Mouse (Mus musculus) midbrain, embryonic 16.5 days (tissue): ENCODE data around the gene Polg2. TPM values are rescaled to one million over a fixed set of nuclear protein-coding genes. Genes with fewer than 3 reads are reported as not detected.
"Not testable (repeated sequence)": the region's sequence is repeated elsewhere in the genome, so short reads cannot be mapped to it uniquely, and the experiment has no call there.

Experiments used
- ATAC-seq: fragments of 200-750 bp; cut with Nextera tagmentation; 2 replicates; pipeline ENCODE4 v1.8.0; 2017; ENCODE audit warnings: moderate TSS enrichment
- H3K27ac ChIP-seq: fragments of 300-500 bp; sonication (generic); 2 replicates; pipeline ENCODE4 v1.5.1; 2014; ENCODE audit warnings: mild to moderate bottlenecking, low read length, mixed read lengths
- H3K27me3 ChIP-seq: fragments of 300-500 bp; sonication (generic); 2 replicates; pipeline ENCODE4 v1.6.1; 2014; ENCODE audit warnings: low read depth, low read length, mixed read lengths; ENCODE audit not compliant: control insufficient read depth, insufficient read depth
- H3K36me3 ChIP-seq: fragments of 300-500 bp; sonication (generic); 2 replicates; pipeline ENCODE4 v1.6.1; 2014; ENCODE audit warnings: mild to moderate bottlenecking, low read length, moderate library complexity, mixed read lengths; ENCODE audit not compliant: control insufficient read depth, insufficient read depth
- H3K4me1 ChIP-seq: fragments of 300-500 bp; sonication (generic); 2 replicates; pipeline ENCODE4 v1.6.1; 2014; ENCODE audit warnings: mild to moderate bottlenecking, low read length, mixed read lengths; ENCODE audit not compliant: control insufficient read depth, insufficient read depth
- H3K4me2 ChIP-seq: fragments of 300-500 bp; sonication (generic); 2 replicates; pipeline ENCODE4 v1.6.1; 2014; ENCODE audit warnings: mild to moderate bottlenecking, low read length, mixed read lengths
- H3K4me3 ChIP-seq: fragments of 300-500 bp; sonication (generic); 2 replicates; pipeline ENCODE4 v1.5.1; 2014; ENCODE audit warnings: low read depth, mild to moderate bottlenecking, low read length, moderate library complexity, mixed read lengths
- H3K9ac ChIP-seq: fragments of 300-500 bp; sonication (generic); 2 replicates; pipeline ENCODE4 v1.6.1; 2014; ENCODE audit warnings: low read depth, low read length, mixed read lengths
- H3K9me3 ChIP-seq: fragments of 300-500 bp; sonication (generic); replicated peaks from 2 replicates; pipeline ENCODE4 v1.6.1; 2014; ENCODE audit warnings: mild to moderate bottlenecking, low read length, mixed read lengths; ENCODE audit not compliant: control insufficient read depth, poor library complexity, severe bottlenecking
- WGBS: fragments of 180-500 bp; shearing (Covaris S2); extraction: QIAGEN DNeasy Blood & Tissue Kit; methylation state at CpG from one replicate; pipeline ENCODE4 v1.1.7; 2014; 5-methylcytosine and 5-hydroxymethylcytosine counted together
- polyA plus RNA-seq: library from polyadenylated mRNA; unstranded; fragments of >200 nt; fragmentation: Nextera tagmentation; extraction: Ambion mirVana; gene quantifications from 2 replicates; pipeline ENCODE4 v1.2.1, GENCODE M21; 2015

Polg2 gene
- polyA plus RNA-seq, 1 experiment from 2014 or later, result 9.6 TPM

DNA sequence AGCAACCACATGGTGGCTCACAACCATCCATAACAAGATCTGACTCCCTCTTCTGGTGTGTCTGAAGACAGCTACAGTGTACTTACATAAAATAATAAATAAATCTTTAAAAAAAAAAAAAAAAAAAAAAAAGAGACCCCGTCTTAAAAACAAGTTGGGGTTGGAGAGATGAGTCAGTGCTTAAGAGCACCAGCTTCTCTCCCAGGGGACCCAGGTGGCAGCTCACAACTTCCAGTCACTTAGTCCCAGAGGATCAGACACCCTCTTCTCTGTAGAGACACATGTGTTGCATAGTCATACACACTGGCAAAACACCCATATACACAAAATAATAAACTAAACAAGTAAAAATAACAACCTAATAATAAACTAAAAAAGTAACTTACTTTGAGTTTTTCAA, 28.1 kb upstream of the Polg2 start:
- not testable (repeated sequence) for H3K36me3 ChIP-seq, H3K27me3 ChIP-seq, H3K27ac ChIP-seq, H3K4me3 ChIP-seq, H3K4me2 ChIP-seq, H3K4me1 ChIP-seq, H3K9me3 ChIP-seq, ATAC-seq, H3K9ac ChIP-seq
- WGBS, result 88% methylated on average over 1 of the region's 1 CpGs

DNA sequence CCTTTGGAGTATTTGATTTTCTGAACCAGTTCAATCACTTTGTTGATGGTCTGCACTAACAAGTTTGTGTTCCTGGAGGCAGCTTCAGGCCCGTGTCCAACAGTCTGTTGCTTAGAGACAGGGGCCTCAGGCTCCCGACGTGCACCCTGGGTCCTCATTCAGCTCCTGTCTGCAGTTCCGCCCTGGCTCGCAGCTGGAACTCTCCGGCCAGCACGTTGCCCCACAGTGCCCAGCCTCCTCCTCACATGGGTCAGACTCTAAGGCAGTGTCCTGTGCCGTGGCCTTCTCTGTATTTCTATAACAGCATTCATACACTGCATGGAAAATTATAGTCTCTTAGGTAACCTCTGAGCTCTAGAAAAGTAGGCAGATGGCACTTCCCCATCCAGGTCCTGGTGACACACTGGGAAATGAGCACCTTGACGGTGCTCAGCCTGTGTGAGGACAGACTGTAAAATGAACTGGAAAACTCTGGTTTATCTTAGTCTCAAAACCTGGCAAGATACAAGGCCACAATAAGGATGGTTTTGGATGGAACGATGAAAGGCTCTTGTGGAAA, 22.8 kb upstream of the Polg2 start:
- Histone ChIP-seq H3K4me2 (no peak overlapping the region), H3K4me3 (no peak overlapping the region), H3K4me1 (no peaks in the 10 kb centered on the region), H3K27ac (no peak overlapping the region), H3K36me3 (peaks cover 24% of the 10 kb centered on the region), H3K27me3 (no peaks in the 10 kb centered on the region), H3K9me3 (no peaks in the 10 kb centered on the region), H3K9ac (no peak overlapping the region)
- ATAC-seq, result no peak
- WGBS, result 86% methylated on average over 10 of the region's 10 CpGs

DNA sequence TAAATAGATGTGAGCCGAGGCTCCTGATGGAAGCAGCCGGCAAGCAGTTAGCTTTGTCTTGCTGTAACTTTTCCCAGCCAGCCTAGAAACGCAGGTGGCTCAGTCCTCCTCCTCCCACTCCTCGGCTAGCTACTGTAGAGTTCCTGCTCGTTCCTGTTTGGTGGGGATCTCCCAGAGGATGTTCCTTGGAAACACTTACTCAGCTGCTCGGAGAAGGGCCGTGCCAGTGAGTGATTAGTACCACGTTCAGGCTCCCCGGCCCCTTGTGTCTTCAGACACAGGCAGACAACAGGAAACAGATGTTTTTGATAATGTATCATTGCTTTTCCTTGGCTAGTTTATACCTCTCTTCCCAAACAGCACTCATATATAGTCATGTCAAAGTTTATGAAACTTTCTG, 16.3 kb upstream of the Polg2 start:
- Histone ChIP-seq H3K27me3 (no peaks in the 10 kb centered on the region), H3K36me3 (peaks cover 16% of the 10 kb centered on the region), H3K4me1 (peaks cover 3% of the 10 kb centered on the region; the same call in 1 of the 2 replicates), H3K4me3 (no peak overlapping the region), H3K9ac (no peak overlapping the region), H3K4me2 (no peak overlapping the region), H3K27ac (no peak overlapping the region), H3K9me3 (no peaks in the 10 kb centered on the region)
- no peak for ATAC-seq
- 73% methylated on average over 9 of the region's 9 CpGs for WGBS

DNA sequence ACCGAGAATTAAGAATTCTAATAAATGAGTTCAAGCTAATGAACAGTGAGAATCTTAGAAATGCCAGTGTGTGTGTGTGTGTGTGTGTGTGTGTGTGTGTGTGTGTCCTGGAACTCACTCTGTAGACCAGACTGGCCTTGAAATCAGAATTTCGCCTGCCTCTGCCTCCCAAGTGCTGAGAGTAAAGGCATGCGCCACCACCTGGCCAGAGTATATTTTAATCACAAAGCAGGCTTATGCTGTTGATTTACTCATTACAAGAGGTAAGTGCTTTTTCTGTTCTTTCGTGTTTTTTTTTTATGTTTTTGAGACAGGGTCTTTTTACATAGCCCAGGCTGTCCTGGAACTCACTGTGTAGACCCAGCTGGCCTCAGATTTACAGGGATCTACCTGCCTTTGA, 14.5 kb upstream of the Polg2 start:
- Histone ChIP-seq H3K27ac (no peak overlapping the region), H3K9ac (no peak overlapping the region), H3K4me1 (peaks cover 7% of the 10 kb centered on the region), H3K9me3 (no peaks in the 10 kb centered on the region), H3K36me3 (peaks cover 13% of the 10 kb centered on the region), H3K4me3 (no peak overlapping the region), H3K4me2 (no peak overlapping the region), H3K27me3 (no peaks in the 10 kb centered on the region)
- no peak for ATAC-seq
- WGBS, result 65% methylated on average over 4 of the region's 4 CpGs

DNA sequence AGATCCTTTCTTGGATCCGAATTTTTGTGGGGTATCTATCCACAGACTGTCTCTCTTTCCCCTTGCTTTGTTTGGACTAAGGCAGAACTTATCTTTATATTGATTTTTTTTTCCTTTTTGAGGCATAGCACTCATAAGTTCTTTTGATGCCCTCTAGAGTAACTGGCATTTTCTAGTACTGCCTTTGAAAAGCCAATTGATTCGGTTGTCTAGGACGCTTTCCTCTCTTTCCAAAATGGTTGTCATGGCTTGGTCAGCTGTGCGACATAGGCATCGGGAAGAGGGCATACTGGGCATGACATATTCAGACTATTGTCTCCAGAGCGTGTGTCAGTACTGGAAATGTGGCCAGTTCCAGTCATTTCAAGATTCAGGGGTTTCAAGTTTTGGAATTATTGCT, 10.3 kb upstream of the Polg2 start:
- peaks cover 11% of the 10 kb centered on the region; the same call in 1 of the 2 replicates for H3K36me3 ChIP-seq
- peak overlapping the region; percentile 78 for H3K4me3 ChIP-seq
- peak; percentile 5; the same call in 1 of the 2 replicates for ATAC-seq
- no peaks in the 10 kb centered on the region for H3K9me3 ChIP-seq
- peak overlapping the region; percentile 100 for H3K27ac ChIP-seq
- H3K27me3 ChIP-seq, result no peaks in the 10 kb centered on the region
- 0% methylated on average over 6 of the region's 6 CpGs for WGBS
- H3K4me2 ChIP-seq, result peak overlapping the region; percentile 62
- peaks cover 24% of the 10 kb centered on the region for H3K4me1 ChIP-seq
- peak overlapping the region; percentile 89 for H3K9ac ChIP-seq

DNA sequence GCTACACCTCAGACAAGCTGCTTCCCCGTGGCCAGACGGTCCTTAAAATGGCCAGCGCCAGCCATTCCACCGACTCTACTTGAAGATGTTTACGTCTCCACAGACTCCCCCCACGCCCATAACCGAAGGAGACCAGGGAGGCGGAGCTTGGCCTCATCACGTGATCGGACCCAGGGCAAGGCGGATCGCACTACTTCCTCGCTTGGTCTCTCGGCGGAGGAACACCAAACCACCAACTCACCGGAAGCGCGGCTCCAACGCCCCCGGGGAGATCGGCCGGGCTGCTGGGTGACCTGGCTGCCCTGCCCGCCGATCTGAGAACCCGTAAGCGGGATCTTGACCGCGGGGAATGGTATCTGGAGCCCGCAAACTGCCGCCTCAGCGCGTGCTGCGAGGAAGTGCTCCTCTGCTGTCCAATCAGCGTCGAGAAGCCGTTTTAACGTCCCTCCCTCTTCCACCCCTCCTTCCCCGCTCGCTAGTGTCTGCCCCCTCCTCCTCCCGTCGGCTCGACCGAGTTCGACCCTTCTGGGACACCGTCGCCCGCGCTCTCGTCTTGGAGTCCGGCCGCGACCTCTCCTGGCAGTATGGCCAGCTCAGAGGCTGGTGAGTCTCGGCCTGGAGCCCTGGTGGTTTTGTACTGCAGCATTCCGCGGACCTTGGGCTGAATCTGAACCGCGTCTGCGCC, 9.6 kb upstream of the Polg2 start, which contains the start of the genes Ddx5 and Cep95:
Ddx5 (minus strand) TSS at position 411 of the 685 bp plus-strand sequence.
Cep95 (plus strand) TSS at position 478 of the 685 bp plus-strand sequence.
- H3K4me3 ChIP-seq, result peak within 1 kb of the TSS; percentile 78
- H3K4me2 ChIP-seq, result peak within 1 kb of the TSS; percentile 62
- H3K27me3 ChIP-seq, result no peaks in the 10 kb centered on the region
- H3K27ac ChIP-seq, result peak within 1 kb of the TSS; percentile 100
- H3K9me3 ChIP-seq, result no peaks in the 10 kb centered on the region
- under 1% methylated on average over 57 of the region's 58 CpGs for WGBS
- H3K36me3 ChIP-seq, result peaks cover 17% of the 10 kb centered on the region
- H3K4me1 ChIP-seq, result peaks cover 24% of the 10 kb centered on the region
- ATAC-seq, result peak; percentile 93
- H3K9ac ChIP-seq, result peak within 1 kb of the TSS; percentile 97

DNA sequence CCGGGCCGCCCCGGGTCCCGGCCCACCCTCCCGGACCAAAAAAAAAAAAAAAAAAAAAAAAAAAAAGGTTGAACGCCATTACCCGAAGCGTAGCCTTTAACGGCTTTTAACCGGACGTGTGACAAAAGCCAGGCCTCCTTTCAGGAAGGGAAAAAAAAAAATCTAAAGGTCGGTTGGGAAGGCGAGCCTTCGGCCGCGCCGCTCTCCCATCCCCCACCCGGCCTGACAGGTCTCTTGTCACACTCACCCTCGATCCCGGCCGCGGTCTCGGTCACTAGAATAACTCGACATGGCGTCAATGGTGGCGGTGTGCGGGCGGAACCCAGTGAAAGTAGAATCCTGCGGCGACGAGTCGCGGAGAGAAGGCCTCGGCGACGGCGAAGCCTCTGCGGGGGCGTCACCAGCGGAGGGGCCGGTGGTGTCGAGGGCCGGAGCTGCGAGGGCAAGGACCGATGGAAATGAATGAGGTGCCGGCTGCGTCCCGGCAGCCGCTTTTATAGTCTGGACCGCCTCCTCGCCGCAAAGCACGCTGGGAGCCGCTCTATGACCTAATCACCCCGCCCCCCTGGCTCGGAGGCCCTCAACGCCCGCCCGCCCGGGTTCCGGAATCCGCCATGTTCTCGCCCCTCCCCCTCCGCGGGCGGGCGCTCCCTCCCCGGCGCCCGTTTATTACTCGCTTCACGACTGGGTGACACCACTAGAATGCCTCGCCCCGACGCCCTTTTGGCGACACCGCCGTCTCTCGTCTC, 8.9 kb upstream of the Polg2 start:
- ATAC-seq, result peak; percentile 78
- H3K4me3 ChIP-seq, result peak overlapping the region; percentile 78
- peak overlapping the region; percentile 33 for H3K4me2 ChIP-seq
- peak overlapping the region; percentile 97 for H3K9ac ChIP-seq
- under 1% methylated on average over 73 of the region's 79 CpGs for WGBS
- H3K36me3 ChIP-seq, result peaks cover 24% of the 10 kb centered on the region
- no peaks in the 10 kb centered on the region for H3K9me3 ChIP-seq
- H3K27ac ChIP-seq, result peak overlapping the region; percentile 100
- no peaks in the 10 kb centered on the region for H3K27me3 ChIP-seq
- H3K4me1 ChIP-seq, result peaks cover 24% of the 10 kb centered on the region

DNA sequence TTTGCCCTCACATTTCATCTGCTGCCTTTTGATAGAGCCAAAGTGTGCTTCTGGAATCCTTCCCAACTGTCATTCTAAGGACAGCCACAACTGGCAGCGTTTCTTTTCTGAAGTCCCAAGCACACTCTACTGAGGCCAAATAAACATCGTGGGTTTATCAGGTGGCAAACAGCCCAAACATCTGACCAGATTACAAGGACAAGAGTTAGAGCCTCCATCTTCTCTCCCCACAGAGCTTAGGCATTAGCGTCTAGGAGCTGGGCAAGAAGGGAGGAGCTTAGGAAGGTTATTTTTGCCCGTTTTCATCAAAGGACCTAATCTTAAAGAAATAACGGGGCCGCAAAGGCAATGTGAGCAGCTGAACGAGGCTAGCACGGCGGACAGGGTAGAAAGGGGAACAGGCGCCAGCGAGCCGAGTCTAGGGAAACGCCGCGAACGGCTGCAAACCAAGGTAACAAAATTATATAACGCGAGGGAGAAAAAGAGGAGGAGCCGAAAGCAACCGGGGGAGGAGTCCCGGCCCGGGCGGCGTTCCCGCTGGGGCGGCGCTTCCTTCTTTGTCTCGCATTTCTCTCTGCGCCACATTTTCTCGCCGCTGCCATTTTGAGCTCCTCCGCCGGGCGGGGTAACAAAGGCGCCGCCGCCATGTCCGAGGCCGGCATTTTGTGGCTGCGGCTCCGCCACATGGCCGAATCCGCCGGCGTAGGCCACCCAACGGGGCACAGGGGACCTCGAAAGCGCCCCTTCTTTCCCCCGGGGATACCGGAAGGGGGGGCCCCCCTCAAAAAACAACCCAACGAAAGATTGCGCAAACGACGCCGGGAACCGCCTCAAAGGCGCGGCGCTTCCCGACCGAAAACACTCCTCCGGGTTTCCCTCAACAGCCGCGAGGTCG, 8.0 kb upstream of the Polg2 start:
- Histone ChIP-seq H3K9me3 (no peaks in the 10 kb centered on the region), H3K36me3 (peaks cover 27% of the 10 kb centered on the region), H3K4me1 (peaks cover 24% of the 10 kb centered on the region), H3K4me3 (peak overlapping the region; percentile 78), H3K9ac (peak overlapping the region; percentile 97), H3K27me3 (no peaks in the 10 kb centered on the region), H3K27ac (peak overlapping the region; percentile 100), H3K4me2 (peak overlapping the region; percentile 59)
- WGBS, result under 1% methylated on average over 55 of the region's 65 CpGs
- peak; percentile 8 for ATAC-seq
